Mouse (Mus musculus) embryonic fibroblast, embryonic 13.5 days (primary cell): ENCODE measurements at regions not wholly inside any gene's neighbourhood (a gene's known extent, or its start where the extent isn't known, plus 50 kb on each side); places are given as distances from the start of the nearest gene placed in this dataset.

Experiments used
- CTCF ChIP-seq: IDR thresholded peaks from 2 replicates; pipeline ENCODE4 v1.5.1; 2011; ENCODE audit warnings: mild to moderate bottlenecking, control low read depth, low read length, moderate library complexity, borderline replicate concordance; ENCODE audit not compliant: insufficient read depth
- POLR2A ChIP-seq: IDR thresholded peaks from 2 replicates; pipeline ENCODE4 v1.6.1; 2011; ENCODE audit warnings: low read depth, mild to moderate bottlenecking, control low read depth, low read length, moderate library complexity

GRCm38 (mm10) chrX:50607636-50608035 is 179.3 kb upstream of the Olfr1324 start:
- TF ChIP-seq CTCF = no peak
- TF ChIP-seq POLR2A = no peak
